Mouse (Mus musculus) cerebellum, adult 8-10 months (tissue): ENCODE results near the gene Prkn.

Experiments used
- DNase-seq: peaks from one replicate; pipeline ENCODE4 v3.0.0; 2022

The Prkn gene

DNA sequence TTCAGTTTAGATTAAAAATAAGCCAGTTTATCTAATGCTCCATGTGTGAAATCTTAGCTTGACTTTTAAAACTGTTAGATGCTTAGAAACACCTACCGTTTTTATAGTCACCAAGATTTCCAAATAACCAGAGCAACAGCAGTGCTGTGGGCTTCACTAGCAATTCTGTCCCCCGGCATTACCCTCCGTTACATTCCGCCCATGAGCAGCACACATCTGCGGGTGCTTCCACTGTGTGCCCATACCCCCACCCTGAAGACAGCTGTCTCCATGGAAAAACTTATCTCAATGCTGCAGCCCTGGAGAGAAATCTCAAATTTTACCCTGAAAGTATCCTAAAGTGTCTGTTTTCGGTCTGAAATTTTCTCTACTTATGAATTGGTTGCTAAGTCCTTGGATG is 839.5 kb downstream of the Prkn start:
- no peak for DNase-seq

DNA sequence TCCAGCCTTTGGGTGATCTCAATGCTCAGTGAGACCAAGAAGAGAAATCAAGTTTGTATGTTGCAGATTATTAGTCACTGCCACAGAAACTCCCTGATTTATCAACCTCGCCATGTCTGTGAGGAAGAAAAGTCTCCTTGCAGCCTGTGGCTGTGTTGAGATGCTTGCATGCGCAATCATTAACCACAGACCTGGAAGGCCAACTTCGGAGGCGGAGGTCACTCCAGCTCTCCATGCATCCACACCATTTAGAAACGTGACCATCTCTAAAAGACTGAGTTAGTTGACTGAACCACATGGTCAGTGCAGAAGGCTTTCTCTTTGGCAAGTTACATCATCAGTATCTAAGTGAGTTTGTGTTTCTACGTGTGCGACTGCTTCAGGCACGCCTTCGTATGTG is 840.3 kb downstream of the Prkn start:
- no peak for DNase-seq

GRCm38 (mm10) chr17:11681825-11682372 is 841.7 kb downstream of the Prkn start:
- DNase-seq = no peak

DNA sequence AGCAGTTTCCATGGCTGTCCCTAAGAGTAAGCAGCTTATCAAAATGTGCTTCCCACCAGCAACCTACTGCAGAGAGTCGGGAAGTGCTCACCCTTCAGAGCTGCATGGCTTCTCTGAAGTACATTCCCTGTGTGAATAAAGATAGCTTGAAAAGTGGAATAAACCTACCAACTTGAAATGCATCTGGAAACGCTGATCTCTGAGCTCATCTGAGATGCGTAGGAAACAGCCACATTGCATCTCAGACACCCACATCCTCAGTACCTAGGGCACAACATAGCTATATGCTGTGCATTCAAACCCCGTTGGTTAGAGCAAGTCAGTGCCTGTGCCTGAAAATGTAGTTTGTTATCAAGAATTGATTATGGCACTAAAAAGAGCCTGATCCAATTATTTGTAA is 864.8 kb downstream of the Prkn start:
- no peak for DNase-seq

- DNase-seq = no peak
Measured at GRCm38 (mm10) chr17:11705761-11706160, 865.6 kb downstream of the Prkn start.

GRCm38 (mm10) chr17:11712066-11712465 is 871.9 kb downstream of the Prkn start:
- DNase-seq = no peak

- no peak for DNase-seq
Measured at GRCm38 (mm10) chr17:11719801-11720200, 879.6 kb downstream of the Prkn start.

DNA sequence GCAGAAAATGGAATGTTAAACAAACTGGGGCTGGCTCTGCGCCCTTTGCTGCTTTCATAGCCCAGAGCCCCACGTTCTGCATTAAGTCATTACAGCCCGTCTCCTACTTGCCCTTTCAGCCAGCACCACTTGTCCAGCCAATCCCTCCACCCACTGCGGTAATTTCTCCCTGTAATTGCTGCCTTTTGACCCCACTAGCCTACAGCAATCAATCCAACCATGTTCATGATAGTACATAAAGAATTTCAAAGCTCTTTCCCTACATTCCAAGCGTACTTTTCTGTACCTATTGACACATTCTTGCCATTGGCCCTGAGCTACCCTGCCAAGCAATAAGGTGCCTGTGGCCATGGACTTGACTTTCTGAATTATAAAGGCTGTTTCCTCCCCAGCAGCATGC is 881.7 kb downstream of the Prkn start:
- DNase-seq = no peak

DNA sequence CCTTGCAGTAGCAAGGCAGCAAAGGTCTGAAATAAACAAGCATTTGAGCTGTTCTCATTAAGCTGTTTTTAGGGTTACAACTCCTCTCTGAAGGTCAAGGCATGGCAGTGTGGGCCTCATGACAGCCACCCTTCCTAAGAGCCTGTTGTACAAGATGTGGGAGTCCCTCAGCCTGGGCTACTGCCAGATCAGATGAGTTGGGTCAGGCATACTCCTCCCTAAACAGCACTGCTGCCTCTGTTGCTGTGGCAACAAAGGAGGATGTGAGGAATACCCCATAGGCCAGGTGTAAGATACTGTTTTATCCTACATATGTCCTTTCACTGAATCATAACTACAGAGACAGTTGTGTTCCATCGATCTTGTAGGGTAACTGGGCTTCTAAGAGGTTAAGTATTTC is 882.3 kb downstream of the Prkn start:
- no peak for DNase-seq

DNA sequence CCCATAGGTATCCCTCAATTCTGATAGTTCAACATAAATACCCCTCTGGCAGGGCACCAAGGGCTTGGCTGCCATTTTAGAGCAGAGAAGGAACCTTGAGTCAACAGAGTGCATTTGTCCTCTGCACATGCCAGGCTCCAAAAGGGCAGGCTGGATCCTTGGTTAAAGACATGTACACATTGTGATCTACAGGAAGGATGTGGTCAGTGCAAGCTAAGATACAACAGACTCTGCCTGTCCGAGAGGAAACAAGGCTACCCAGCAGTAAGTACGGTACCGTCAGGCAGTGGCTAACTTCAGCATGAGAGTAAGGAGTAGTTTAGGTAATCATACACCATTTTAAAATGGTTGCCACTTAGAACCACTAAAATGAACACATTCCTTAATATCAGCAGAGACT is 884.0 kb downstream of the Prkn start:
- DNase-seq = no peak

DNA sequence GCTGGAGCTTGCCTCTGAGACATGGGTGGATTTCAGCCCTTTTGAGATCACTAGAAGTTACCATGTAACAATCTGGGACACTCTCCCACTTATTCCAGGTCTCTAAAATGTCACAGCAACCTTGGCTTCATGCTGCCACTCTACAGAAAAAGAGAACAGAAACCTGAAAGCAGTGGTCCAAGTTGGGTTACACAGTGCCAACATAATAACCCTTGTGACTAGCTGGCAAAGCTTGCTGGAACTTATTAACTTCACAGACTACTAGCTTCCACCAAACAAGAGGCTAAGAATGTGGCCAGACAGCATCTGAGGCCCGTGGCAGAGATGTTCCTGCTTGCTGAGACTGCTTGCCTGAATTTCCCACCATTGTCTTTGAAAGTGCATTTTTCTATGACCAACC is 886.9 kb downstream of the Prkn start:
- no peak for DNase-seq

- no peak for DNase-seq
Measured at GRCm38 (mm10) chr17:11728294-11728693, 888.1 kb downstream of the Prkn start.

- no peak for DNase-seq
Measured at GRCm38 (mm10) chr17:11730656-11731594, 890.7 kb downstream of the Prkn start.

DNA sequence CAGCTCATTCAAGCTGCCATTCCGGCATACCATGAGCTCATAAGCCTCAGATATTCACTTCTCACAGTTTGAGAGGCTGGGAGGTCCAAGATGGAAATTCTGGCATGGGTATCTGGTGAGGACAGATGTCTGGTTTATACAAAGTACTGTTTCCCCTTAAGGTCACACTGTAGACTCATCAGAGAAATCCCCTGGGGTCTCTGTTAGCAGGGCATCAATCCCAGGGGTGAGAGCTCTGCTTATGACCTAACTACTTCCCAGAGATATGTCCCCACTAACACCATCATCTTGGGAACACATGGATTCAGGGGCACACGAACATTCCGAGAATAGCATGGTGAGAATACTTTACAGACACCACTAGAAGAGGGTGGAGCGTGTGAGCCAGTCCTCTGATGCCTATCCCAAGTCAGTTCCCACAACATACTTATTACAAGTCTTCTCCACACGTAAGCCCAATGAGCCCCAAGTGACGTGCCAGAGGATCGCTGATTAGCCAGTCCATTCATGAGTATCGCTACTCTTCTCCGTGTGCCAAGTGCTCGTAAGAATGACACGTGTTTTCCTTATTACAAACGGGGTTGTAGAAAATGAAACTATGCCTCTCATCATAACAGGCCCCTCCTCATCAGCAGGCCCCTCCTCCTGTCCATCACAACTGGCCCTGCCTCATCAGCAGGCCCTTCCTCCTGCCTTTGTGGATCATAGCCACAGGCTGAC is 895.1 kb downstream of the Prkn start:
- no peak for DNase-seq

DNA sequence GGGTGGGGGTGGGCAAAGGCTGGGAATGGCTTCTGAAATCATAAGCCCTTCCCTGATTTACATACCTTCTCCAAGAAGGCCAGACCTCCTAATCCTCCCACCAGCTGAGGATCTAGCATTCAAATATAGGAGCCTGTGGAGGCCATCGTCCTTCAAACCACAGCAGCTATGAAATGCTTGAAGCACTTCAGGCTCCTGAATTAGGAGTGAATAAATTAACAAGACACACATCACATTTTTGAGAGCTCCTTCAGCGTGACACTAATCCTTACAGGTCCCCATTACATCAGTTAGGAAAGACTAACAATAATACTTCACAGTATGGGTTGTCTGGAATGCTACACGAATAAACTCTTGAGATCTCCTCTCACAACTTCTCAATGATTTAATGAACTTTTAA is 896.3 kb downstream of the Prkn start:
- DNase-seq = no peak

GRCm38 (mm10) chr17:11737905-11738304 is 897.7 kb downstream of the Prkn start:
- DNase-seq = no peak

GRCm38 (mm10) chr17:11740716-11741115 is 900.5 kb downstream of the Prkn start:
- DNase-seq = no peak

- no peak for DNase-seq
Measured at GRCm38 (mm10) chr17:11741161-11741560, 901.0 kb downstream of the Prkn start.

DNA sequence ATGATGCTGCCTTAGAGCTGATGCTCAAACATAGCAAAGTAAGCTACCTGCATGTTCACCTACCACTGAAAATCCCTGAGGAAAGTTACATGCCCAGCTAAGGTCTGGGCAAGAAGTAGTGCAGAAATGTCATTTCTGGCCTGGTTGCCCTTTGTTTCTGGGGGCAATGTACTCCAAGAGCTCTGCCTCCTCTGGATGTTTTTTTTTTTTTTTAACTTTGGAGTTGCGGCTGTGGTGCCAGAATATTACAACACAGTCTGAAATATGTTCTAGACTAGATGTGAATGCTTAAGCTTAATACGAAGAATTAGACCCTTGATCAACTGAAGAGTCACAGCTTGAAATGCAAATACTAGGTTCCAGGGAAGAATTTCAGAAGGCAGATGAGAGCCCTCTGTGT is 911.1 kb downstream of the Prkn start:
- DNase-seq = no peak

DNA sequence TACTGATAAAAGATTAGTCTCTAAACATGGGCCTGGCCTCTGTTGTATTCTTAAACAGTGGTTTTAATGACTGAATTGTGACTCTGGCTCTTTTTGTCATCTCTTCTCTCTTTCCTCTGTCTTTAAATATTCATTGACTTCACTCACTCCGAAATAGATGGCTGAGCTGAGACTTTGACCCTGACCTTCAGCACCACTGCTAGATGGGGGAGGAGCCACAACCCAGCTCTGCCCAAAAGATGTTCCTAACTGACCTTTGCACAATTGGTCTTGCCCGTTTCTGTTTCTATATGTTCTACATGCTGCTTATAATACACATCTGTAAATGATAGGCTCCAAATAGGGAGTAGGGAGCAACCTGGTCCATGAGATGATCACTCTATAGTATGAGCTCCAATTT is 912.5 kb downstream of the Prkn start:
- no peak for DNase-seq

- no peak for DNase-seq
Measured at GRCm38 (mm10) chr17:11765117-11765516, 924.9 kb downstream of the Prkn start.

DNA sequence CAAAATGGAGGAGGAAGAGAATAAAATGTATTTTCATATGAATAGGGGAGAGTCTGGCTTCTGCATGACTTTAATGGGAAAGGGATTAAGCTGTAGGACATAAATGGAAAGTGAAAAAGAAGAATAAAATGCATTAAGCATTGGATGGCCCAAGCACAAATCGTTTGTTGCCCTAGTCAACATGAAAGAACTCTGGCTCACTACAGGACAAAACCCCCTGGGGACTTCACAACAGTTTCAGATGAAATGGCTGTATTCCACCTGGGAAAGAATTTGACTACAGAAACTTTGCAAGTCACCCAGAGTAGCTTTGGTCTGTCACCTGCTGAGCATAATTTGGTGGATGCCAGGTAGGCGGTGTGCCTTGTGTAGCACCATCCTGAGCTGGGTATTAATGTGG is 925.4 kb downstream of the Prkn start:
- no peak for DNase-seq

DNA sequence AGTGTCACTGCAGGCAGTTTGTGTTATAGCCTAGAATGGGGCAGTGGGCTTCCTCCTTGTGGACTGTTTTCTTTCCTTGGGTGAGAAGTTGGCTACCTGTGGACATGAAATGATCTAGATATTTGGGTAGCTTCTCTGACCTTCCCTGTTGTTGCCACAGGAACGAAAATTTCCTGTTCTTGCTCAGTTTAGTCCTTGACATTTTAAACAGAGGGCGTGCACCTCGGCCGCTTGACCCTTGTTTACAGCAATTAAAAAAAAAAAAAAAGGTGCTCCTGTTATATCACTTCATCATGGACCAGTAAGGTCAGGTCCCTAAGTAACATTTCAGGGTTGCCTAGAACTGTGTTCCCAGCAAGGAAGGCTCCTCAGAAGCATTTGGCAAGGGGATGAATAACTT is 927.1 kb downstream of the Prkn start:
- DNase-seq = no peak

DNA sequence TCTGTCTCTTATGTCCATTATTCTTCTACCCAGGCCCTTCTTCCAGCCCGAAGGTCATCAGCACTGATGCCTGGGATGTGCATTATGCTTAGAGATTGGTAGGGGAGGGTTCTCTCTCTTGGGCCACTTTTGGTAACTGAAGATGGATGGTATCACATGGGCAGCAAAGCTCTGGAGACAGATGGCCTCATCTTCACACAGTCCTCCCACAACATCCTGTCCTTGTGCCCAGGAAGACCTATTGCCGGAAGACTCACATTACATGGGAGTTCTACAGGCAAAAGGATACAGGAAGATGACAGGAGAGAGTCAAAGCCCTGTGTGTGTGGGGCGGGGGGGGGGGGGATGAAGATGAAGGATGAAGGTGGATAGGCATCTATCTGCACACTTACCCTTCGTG is 928.2 kb downstream of the Prkn start:
- no peak for DNase-seq
